Mouse (Mus musculus): Measurements from ENCODE around the gene Alkal2. TPM values are rescaled to one million over a fixed set of nuclear protein-coding genes. Genes with fewer than 3 reads are reported as not detected.
A peak's percentile ranks its signal among the peaks of the same experiment; 100 is the strongest.

Gene Alkal2
- polyA plus RNA-seq, 1 experiment from 2014 or later, result not detected

GRCm38 (mm10) chr12:30883592-30883985, 533 bp upstream of the Alkal2 start:
- Histone ChIP-seq H3K27me3 (ENCODE audit: control insufficient read depth, insufficient read depth, low read length) (peaks cover 32% of the 10 kb centered on the region), H3K27ac (ENCODE audit: low read depth, low read length) (no peak overlapping the region), H3K9me3 (ENCODE audit: control insufficient read depth, low read length) (no peaks in the 10 kb centered on the region), H3K9ac (ENCODE audit: low read length) (no peak overlapping the region), H3K4me3 (ENCODE audit: low read depth, low read length) (peak overlapping the region; percentile 51), H3K4me1 (ENCODE audit: control insufficient read depth, insufficient read depth, low read length) (peaks cover 5% of the 10 kb centered on the region; the same call in 1 of the 2 replicates), H3K36me3 (ENCODE audit: control insufficient read depth, insufficient read depth, low read length) (no peaks in the 10 kb centered on the region), H3K4me2 (ENCODE audit: low read depth) (peak overlapping the region; percentile 98)
- DNase-seq (ENCODE audit: low spot score) (no peak), ATAC-seq (ENCODE audit: insufficient read depth, low FRiP score, low TSS enrichment) (no peak)
- whole genome bisulfite sequencing, result 27% methylated on average over 4 of the region's 4 CpGs

DNA sequence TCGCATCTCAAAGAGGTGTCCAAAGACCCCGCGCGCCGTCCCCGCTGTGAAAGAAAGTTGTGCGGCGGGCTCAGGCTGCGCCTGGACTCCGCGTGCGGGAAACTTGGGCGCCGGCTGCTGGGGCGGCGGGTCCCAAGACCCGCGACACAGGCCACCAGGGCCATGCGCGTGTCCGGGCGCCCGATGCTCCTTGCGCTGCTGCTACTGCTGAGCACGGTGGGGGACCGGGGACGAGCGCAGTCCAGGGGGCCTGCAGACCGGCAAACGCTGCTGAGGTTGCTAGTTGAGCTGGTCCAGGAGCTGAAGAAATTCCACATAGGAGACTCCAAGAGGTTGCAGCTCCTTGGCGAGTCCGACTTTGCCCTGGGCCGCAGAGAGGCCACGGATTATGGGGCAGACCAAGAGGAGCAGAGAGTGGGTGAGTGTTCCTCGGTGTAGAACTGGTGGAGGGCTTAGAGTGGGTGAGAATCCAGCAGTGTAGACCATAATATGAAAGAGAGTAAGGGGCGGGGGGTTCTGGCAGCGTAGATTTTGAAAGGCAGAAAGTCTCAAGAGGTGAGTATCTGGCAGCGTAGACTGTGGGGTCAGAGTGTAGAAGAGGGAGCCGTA, 604 bp downstream of the Alkal2 start:
- no peak overlapping the region for H3K27ac ChIP-seq (ENCODE audit: low read depth, low read length)

GRCm38 (mm10) chr12:30885891-30886290, 1.8 kb downstream of the Alkal2 start:
- Histone ChIP-seq H3K27ac (ENCODE audit: low read depth, low read length) (no peak overlapping the region), H3K4me2 (ENCODE audit: low read depth) (no peak overlapping the region), H3K36me3 (ENCODE audit: control insufficient read depth, insufficient read depth, low read length) (no peaks in the 10 kb centered on the region), H3K4me1 (ENCODE audit: control insufficient read depth, insufficient read depth, low read length) (peaks cover 5% of the 10 kb centered on the region; the same call in 1 of the 2 replicates), H3K27me3 (ENCODE audit: control insufficient read depth, insufficient read depth, low read length) (peaks cover 32% of the 10 kb centered on the region), H3K4me3 (ENCODE audit: low read depth, low read length) (no peak overlapping the region), H3K9me3 (ENCODE audit: control insufficient read depth, low read length) (no peaks in the 10 kb centered on the region), H3K9ac (ENCODE audit: low read length) (no peak overlapping the region)
- DNase-seq (ENCODE audit: low spot score) (no peak), ATAC-seq (ENCODE audit: insufficient read depth, low FRiP score, low TSS enrichment) (no peak)
- 79% methylated on average over 6 of the region's 6 CpGs for WGBS

More for the DNA sequence above, 604 bp downstream of the Alkal2 start:
- ATAC-seq (ENCODE audit: insufficient read depth, low FRiP score, low TSS enrichment) (peak; percentile 67), DNase-seq (ENCODE audit: low spot score) (peak; percentile 29)
- peak overlapping the region; percentile 51 for H3K4me3 ChIP-seq (ENCODE audit: low read depth, low read length)
- H3K36me3 ChIP-seq (ENCODE audit: control insufficient read depth, insufficient read depth, low read length), result no peaks in the 10 kb centered on the region
- H3K9me3 ChIP-seq (ENCODE audit: control insufficient read depth, low read length), result no peaks in the 10 kb centered on the region
- peak overlapping the region; percentile 35 for H3K9ac ChIP-seq (ENCODE audit: low read length)
- peaks cover 5% of the 10 kb centered on the region; the same call in 1 of the 2 replicates for H3K4me1 ChIP-seq (ENCODE audit: control insufficient read depth, insufficient read depth, low read length)
- WGBS, result 9% methylated on average over 39 of the region's 39 CpGs
- H3K4me2 ChIP-seq (ENCODE audit: low read depth), result peak overlapping the region; percentile 98
- H3K27me3 ChIP-seq (ENCODE audit: control insufficient read depth, insufficient read depth, low read length), result peaks cover 32% of the 10 kb centered on the region

DNA sequence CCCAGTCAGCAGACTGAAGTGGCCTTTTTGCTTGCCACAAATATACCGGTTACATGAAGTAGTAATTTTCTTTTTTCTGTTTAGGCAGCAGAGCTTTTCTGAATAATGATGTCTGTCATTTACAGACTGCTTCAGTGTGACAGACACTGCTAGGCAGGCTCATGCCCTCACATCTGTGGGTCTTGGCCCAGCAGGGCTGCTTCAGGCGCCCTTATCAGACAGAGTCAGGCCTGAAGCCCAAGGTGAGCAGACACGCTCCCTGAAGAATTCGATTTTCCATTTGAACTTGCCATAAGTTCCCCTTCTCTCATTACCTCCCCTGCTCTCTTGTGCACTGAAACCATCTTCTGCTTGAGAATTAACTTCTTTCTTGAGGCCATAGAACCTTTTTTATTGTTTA, 3.9 kb downstream of the Alkal2 start:
- Histone ChIP-seq H3K4me1 (ENCODE audit: control insufficient read depth, insufficient read depth, low read length) (peaks cover 5% of the 10 kb centered on the region; the same call in 1 of the 2 replicates), H3K9ac (ENCODE audit: low read length) (no peak overlapping the region), H3K9me3 (ENCODE audit: control insufficient read depth, low read length) (no peaks in the 10 kb centered on the region), H3K4me2 (ENCODE audit: low read depth) (no peak overlapping the region), H3K27ac (ENCODE audit: low read depth, low read length) (no peak overlapping the region), H3K36me3 (ENCODE audit: control insufficient read depth, insufficient read depth, low read length) (no peaks in the 10 kb centered on the region), H3K4me3 (ENCODE audit: low read depth, low read length) (no peak overlapping the region), H3K27me3 (ENCODE audit: control insufficient read depth, insufficient read depth, low read length) (peaks cover 26% of the 10 kb centered on the region)
- ATAC-seq (ENCODE audit: insufficient read depth, low FRiP score, low TSS enrichment), result no peak
- 87% methylated on average over 4 of the region's 4 CpGs for WGBS
- no peak for DNase-seq (ENCODE audit: low spot score)

- DNase-seq (ENCODE audit: low spot score) (peak; percentile 73), ATAC-seq (ENCODE audit: insufficient read depth, low FRiP score, low TSS enrichment) (no peak)
- no peaks in the 10 kb centered on the region for H3K4me1 ChIP-seq (ENCODE audit: control insufficient read depth, insufficient read depth, low read length)
- whole genome bisulfite sequencing, result 43% methylated on average over 5 of the region's 5 CpGs
- no peak overlapping the region for H3K4me2 ChIP-seq (ENCODE audit: low read depth)
- H3K4me3 ChIP-seq (ENCODE audit: low read depth, low read length), result no peak overlapping the region
- no peak overlapping the region for H3K27ac ChIP-seq (ENCODE audit: low read depth, low read length)
- no peaks in the 10 kb centered on the region for H3K36me3 ChIP-seq (ENCODE audit: control insufficient read depth, insufficient read depth, low read length)
- H3K9me3 ChIP-seq (ENCODE audit: control insufficient read depth, low read length), result no peaks in the 10 kb centered on the region
- peaks cover 8% of the 10 kb centered on the region for H3K27me3 ChIP-seq (ENCODE audit: control insufficient read depth, insufficient read depth, low read length)
- no peak overlapping the region for H3K9ac ChIP-seq (ENCODE audit: low read length)
Measured at GRCm38 (mm10) chr12:30890067-30890466, 5.9 kb downstream of the Alkal2 start.

DNA sequence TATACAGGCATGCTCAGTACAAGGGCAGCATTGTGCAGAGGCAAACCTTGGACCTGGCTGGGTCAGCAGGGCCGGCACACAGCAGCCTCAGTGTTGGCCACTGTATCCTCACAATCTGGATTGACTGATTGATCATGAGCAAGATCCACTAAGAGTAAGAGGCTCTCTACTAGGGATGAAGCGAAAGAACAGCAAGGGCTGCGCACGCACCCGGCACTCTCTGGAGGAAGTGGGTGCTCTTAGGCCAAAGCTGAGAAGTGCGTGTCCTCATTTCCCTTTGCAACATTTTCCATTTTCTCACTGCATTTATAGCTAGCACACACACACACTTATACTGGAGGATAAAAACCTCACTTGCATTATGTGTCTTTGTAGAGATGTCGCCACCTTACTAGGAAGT, 7.3 kb downstream of the Alkal2 start:
- Histone ChIP-seq H3K4me2 (ENCODE audit: low read depth) (no peak overlapping the region), H3K9me3 (ENCODE audit: control insufficient read depth, low read length) (no peaks in the 10 kb centered on the region), H3K9ac (ENCODE audit: low read length) (no peak overlapping the region), H3K4me3 (ENCODE audit: low read depth, low read length) (no peak overlapping the region), H3K27me3 (ENCODE audit: control insufficient read depth, insufficient read depth, low read length) (no peaks in the 10 kb centered on the region), H3K36me3 (ENCODE audit: control insufficient read depth, insufficient read depth, low read length) (no peaks in the 10 kb centered on the region), H3K4me1 (ENCODE audit: control insufficient read depth, insufficient read depth, low read length) (no peaks in the 10 kb centered on the region), H3K27ac (ENCODE audit: low read depth, low read length) (no peak overlapping the region)
- ATAC-seq (ENCODE audit: insufficient read depth, low FRiP score, low TSS enrichment) (no peak), DNase-seq (ENCODE audit: low spot score) (no peak)
- WGBS, result 86% methylated on average over 7 of the region's 7 CpGs

GRCm38 (mm10) chr12:30897039-30897438, 12.9 kb downstream of the Alkal2 start:
- no peaks in the 10 kb centered on the region for H3K27me3 ChIP-seq (ENCODE audit: control insufficient read depth, insufficient read depth, low read length)
- H3K4me3 ChIP-seq (ENCODE audit: low read depth, low read length), result no peak overlapping the region
- no peak overlapping the region for H3K9ac ChIP-seq (ENCODE audit: low read length)
- no peaks in the 10 kb centered on the region for H3K4me1 ChIP-seq (ENCODE audit: control insufficient read depth, insufficient read depth, low read length)
- peaks cover 4% of the 10 kb centered on the region for H3K36me3 ChIP-seq (ENCODE audit: control insufficient read depth, insufficient read depth, low read length)
- no peak for DNase-seq (ENCODE audit: low spot score)
- H3K27ac ChIP-seq (ENCODE audit: low read depth, low read length), result no peak overlapping the region
- WGBS, result 91% methylated on average over 4 of the region's 4 CpGs
- H3K9me3 ChIP-seq (ENCODE audit: control insufficient read depth, low read length), result no peaks in the 10 kb centered on the region
- no peak for ATAC-seq (ENCODE audit: insufficient read depth, low FRiP score, low TSS enrichment)
- no peak overlapping the region for H3K4me2 ChIP-seq (ENCODE audit: low read depth)

- H3K9me3 ChIP-seq (ENCODE audit: control insufficient read depth, low read length), result no peaks in the 10 kb centered on the region
- H3K4me3 ChIP-seq (ENCODE audit: low read depth, low read length), result no peak overlapping the region
- DNase-seq (ENCODE audit: low spot score) (no peak), ATAC-seq (ENCODE audit: insufficient read depth, low FRiP score, low TSS enrichment) (no peak)
- WGBS, result 80% methylated on average over 1 of the region's 1 CpGs
- H3K9ac ChIP-seq (ENCODE audit: low read length), result no peak overlapping the region
- H3K27ac ChIP-seq (ENCODE audit: low read depth, low read length), result no peak overlapping the region
- no peak overlapping the region for H3K4me2 ChIP-seq (ENCODE audit: low read depth)
- H3K27me3 ChIP-seq (ENCODE audit: control insufficient read depth, insufficient read depth, low read length), result no peaks in the 10 kb centered on the region
- peaks cover 6% of the 10 kb centered on the region for H3K4me1 ChIP-seq (ENCODE audit: control insufficient read depth, insufficient read depth, low read length)
- H3K36me3 ChIP-seq (ENCODE audit: control insufficient read depth, insufficient read depth, low read length), result no peaks in the 10 kb centered on the region
Measured at GRCm38 (mm10) chr12:30908658-30909057, 24.5 kb downstream of the Alkal2 start.

GRCm38 (mm10) chr12:30909881-30910280, 25.8 kb downstream of the Alkal2 start:
- H3K27ac ChIP-seq (ENCODE audit: low read depth, low read length), result no peak overlapping the region
- H3K4me2 ChIP-seq (ENCODE audit: low read depth), result no peak overlapping the region
- peaks cover 6% of the 10 kb centered on the region for H3K4me1 ChIP-seq (ENCODE audit: control insufficient read depth, insufficient read depth, low read length)
- DNase-seq (ENCODE audit: low spot score) (no peak), ATAC-seq (ENCODE audit: insufficient read depth, low FRiP score, low TSS enrichment) (no peak)
- H3K4me3 ChIP-seq (ENCODE audit: low read depth, low read length), result no peak overlapping the region
- H3K9me3 ChIP-seq (ENCODE audit: control insufficient read depth, low read length), result no peaks in the 10 kb centered on the region
- no peak overlapping the region for H3K9ac ChIP-seq (ENCODE audit: low read length)
- WGBS, result 78% methylated on average over 2 of the region's 2 CpGs
- H3K27me3 ChIP-seq (ENCODE audit: control insufficient read depth, insufficient read depth, low read length), result no peaks in the 10 kb centered on the region
- no peaks in the 10 kb centered on the region for H3K36me3 ChIP-seq (ENCODE audit: control insufficient read depth, insufficient read depth, low read length)

Data from neural tube, embryonic 11.5 days (tissue).